Mouse (Mus musculus): Measurements from ENCODE around the gene Atg2a. TPM values are rescaled to one million over a fixed set of nuclear protein-coding genes. Genes with fewer than 3 reads are reported as not detected.

Atg2a gene
- 10 to 100 TPM; 37.4 to 40.1 TPM for total RNA-seq (2021)
- long read RNA-seq, experiment 1, full-length matches to known transcripts = 27 of 77 reads
- long read RNA-seq, experiment 1, partial matches to known transcripts = 18 of 77 reads
- long read RNA-seq, experiment 1, other reads (novel, unspliced or antisense) = 32 of 77 reads
- long read RNA-seq, experiment 2, full-length matches to known transcripts = 33 of 88 reads
- long read RNA-seq, experiment 2, partial matches to known transcripts = 13 of 88 reads
- long read RNA-seq, experiment 2, other reads (novel, unspliced or antisense) = 42 of 88 reads

DNA sequence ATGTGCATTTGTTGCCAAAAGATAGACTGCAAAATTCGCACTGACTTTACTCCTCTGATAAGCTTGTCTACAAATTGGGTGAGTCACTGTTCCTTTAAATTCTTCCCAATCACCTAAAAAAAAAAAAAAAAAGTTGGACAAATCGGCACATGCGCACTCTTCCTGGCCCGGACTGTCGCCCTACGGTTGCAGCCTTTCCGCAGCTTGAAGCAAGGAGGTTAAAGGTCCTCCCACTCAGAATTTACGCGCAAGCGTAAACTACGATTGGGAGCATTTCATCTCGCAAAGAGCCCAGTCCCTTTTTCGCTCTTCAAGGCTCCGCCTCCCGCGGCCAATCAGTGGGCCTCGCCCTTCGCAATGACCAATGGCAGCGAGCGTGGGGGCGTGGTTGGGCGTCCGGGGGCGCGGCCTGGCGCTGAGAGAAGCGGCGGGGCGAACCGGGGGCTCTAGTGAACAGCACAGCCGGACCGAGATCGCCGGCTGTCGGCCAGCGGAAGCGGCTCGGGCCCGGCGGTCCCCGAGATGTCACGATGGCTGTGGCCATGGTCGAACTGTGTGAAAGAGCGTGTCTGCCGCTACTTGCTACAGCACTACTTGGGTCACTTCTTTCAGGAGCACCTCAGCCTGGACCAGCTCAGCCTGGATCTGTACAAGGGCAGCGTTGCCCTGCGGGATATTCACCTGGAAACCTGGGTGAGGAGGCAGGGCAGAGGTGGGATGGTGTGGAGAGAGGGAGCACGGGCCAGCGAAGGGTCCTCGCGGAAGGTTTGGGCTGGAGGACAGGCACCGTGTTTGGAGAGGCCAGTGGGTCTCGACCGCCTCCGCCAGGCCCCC, at the start of gene Atg2a:
Atg2a (plus strand) TSS at position 395 of the 834 bp plus-strand sequence.
- peak within 1 kb of the TSS; percentile 98 for H3K4me3 ChIP-seq
- intact Hi-C loops (cut with DNase I) = loop anchor here (2.0 kb wide), 1 partner anchor 35 kb away; the partner anchor contains the start of gene Ehd1

GRCm38 (mm10) chr19:6204265-6204664, 37.2 kb upstream of the Atg2a start:
- no peak for TF ChIP-seq CTCF (IDR thresholded peaks at IDR 0.05)
- Histone ChIP-seq H3K27ac (no peak overlapping the region), H3K4me3 (no peak overlapping the region)
- intact Hi-C loops (cut with DNase I) = no loop called here
- no peak for DNase-seq (ENCODE audit: extremely low spot score in 1 of 2, low spot score in 2 of 2)

More for the DNA sequence above, at the start of gene Atg2a:
- no peak; the same call in 1 of the 2 replicates for TF ChIP-seq CTCF (IDR thresholded peaks at IDR 0.05)
- peak; percentile 96 to 97 for DNase-seq (ENCODE audit: extremely low spot score in 1 of 2, low spot score in 2 of 2)
- H3K27ac ChIP-seq = peak within 1 kb of the TSS; percentile 89

GRCm38 (mm10) chr19:6206716-6207115, 34.8 kb upstream of the Atg2a start:
- TF ChIP-seq CTCF (IDR thresholded peaks at IDR 0.05) = no peak
- intact Hi-C loops (cut with DNase I) = no loop called here
- Histone ChIP-seq H3K4me3 (no peak overlapping the region), H3K27ac (no peak overlapping the region)
- no peak for DNase-seq (ENCODE audit: extremely low spot score in 1 of 2, low spot score in 2 of 2)

- H3K27ac ChIP-seq = no peak overlapping the region
- no peak for TF ChIP-seq CTCF (IDR thresholded peaks at IDR 0.05)
- H3K4me3 ChIP-seq = no peak overlapping the region
- DNase-seq (ENCODE audit: extremely low spot score in 1 of 2, low spot score in 2 of 2) = no peak
- intact Hi-C loops (cut with DNase I) = loop anchor here (5.0 kb wide), 1 partner anchor 54 kb away; no protein-coding TSS in a partner anchor
Measured at GRCm38 (mm10) chr19:6216046-6216705, 25.3 kb upstream of the Atg2a start.

DNA sequence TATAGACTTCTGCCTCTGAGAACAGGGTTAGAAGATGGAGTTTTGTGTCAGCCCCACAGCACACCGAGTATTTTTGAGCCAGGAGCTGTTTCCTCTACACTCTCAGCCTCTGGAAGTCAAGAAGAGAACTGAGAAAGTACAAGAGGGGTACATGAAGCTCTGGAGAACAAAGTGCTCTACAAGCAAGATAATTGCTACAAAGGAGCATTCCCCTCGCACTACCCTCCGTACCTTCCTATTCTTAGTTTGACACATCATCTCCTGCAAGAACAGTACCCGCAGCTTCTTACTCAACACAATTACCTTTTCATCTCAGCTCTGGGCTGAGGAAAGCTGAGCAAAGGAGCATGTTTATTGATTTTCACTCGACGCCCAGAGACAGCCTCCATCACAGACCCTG, 22.9 kb upstream of the Atg2a start:
- H3K4me3 ChIP-seq = no peak overlapping the region
- no peak overlapping the region for H3K27ac ChIP-seq
- no peak for DNase-seq (ENCODE audit: extremely low spot score in 1 of 2, low spot score in 2 of 2)
- intact Hi-C loops (cut with DNase I) = loop anchor here (5.0 kb wide), 1 partner anchor 56 kb away; no protein-coding TSS in a partner anchor
- TF ChIP-seq CTCF (IDR thresholded peaks at IDR 0.05) = no peak

DNA sequence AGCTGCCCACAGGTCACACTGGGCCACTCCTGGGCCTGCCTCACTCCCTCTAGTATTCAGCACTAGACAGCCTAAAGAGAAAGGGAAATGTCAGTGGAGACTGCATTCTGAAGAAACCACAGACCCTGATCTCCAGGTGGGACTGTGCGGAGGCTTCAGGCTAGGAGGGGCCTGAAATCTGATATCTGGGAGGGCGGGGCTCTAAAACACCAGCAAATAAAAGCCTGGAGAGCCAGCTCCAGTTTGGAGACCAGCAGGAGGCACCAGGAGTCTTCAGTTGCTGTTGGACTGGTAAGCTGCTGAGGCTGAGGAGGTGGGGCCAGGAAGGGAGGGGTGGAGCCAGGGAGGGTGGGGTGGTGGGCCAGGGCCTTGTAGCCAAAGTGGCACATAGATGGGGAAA, 15.3 kb upstream of the Atg2a start, which contains the start of gene Gpha2:
Gpha2 (plus strand) TSS at position 246 of the 400 bp plus-strand sequence.
- no peak for TF ChIP-seq CTCF (IDR thresholded peaks at IDR 0.05)
- no peak within 1 kb of the TSS for H3K27ac ChIP-seq
- intact Hi-C loops (cut with DNase I) = no loop called here
- no peak within 1 kb of the TSS for H3K4me3 ChIP-seq
- DNase-seq (ENCODE audit: extremely low spot score in 1 of 2, low spot score in 2 of 2) = no peak

DNA sequence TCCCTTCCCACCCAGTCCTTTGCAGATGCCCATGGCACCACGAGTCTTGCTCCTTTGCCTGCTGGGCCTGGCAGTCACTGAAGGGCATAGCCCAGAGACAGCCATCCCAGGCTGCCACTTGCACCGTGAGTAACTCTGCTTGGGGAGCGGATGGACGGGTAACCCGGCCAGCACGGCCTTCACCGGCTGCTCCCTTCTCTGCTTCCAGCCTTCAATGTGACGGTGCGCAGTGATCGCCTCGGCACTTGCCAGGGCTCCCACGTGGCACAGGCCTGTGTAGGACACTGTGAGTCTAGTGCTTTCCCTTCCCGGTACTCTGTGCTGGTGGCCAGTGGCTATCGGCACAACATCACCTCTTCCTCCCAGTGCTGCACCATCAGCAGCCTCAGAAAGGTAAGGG, 14.7 kb upstream of the Atg2a start:
- Histone ChIP-seq H3K27ac (no peak overlapping the region), H3K4me3 (no peak overlapping the region)
- DNase-seq (ENCODE audit: extremely low spot score in 1 of 2, low spot score in 2 of 2) = no peak
- no peak for TF ChIP-seq CTCF (IDR thresholded peaks at IDR 0.05)
- intact Hi-C loops (cut with DNase I) = no loop called here

DNA sequence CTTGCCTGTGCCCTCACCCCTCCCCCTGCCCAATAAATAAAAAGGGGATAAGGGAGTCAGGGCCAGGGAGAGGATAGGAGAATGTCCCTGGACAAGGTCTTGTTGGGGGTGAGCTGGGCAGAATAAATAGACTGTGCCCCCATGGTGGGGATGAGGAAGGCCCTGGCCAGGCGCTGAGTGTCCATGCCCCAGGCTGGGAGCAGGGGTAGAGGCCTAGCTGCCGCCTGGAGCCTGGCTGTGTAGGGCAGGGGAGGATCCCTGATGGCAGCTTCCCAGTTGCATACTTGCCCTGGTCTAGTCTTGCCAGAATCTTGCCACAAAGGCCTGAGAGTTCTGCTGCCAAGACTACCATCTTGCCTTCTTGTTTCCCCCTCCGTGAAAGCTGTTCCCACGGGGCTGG, 13.6 kb upstream of the Atg2a start:
- TF ChIP-seq CTCF (IDR thresholded peaks at IDR 0.05) = no peak
- no peak for DNase-seq (ENCODE audit: extremely low spot score in 1 of 2, low spot score in 2 of 2)
- intact Hi-C loops (cut with DNase I) = no loop called here
- Histone ChIP-seq H3K27ac (no peak overlapping the region), H3K4me3 (no peak overlapping the region)

DNA sequence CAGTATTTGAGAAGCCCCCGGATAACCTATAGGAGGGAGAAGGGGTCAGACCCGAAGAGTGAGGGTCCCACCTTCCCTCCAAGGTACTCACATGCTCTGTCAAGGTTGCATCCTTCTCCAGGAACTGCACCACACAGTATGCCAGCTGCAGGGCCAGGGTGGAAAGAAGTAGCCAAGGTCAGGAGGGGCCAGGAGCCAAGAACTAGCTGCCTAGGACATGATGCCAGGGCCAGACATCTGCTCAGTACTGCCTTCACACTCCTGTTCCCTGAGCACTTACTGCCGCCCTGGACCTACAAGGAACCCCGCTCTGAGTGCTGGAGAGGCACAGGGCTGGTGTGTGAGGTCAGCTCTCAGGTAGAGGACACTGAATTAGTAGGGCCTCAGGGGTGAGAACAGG, 11.1 kb upstream of the Atg2a start:
- H3K4me3 ChIP-seq = no peak overlapping the region
- TF ChIP-seq CTCF (IDR thresholded peaks at IDR 0.05) = no peak
- no peak for DNase-seq (ENCODE audit: extremely low spot score in 1 of 2, low spot score in 2 of 2)
- H3K27ac ChIP-seq = no peak overlapping the region
- intact Hi-C loops (cut with DNase I) = no loop called here

DNA sequence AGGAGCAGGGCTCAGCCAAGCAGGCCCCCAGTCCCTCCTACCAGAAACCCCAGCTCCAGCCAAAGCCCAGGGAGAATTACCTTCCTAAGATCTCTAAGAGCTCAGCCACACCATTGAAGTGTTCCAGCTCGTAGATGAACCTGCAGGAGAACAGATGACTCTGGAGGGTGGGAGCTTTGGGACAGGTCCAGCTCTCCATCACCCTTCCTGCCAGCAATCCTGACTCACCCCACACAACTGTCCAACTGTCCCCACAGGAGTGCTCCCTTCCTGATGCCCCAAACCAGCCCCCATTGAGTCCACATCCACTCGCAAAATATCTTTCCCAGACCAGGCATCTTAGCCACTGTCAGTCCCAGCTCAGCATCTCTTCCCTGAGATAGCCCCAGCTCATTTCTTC, 10.4 kb upstream of the Atg2a start:
- no peak for TF ChIP-seq CTCF (IDR thresholded peaks at IDR 0.05)
- H3K4me3 ChIP-seq = no peak overlapping the region
- no peak overlapping the region for H3K27ac ChIP-seq
- DNase-seq (ENCODE audit: extremely low spot score in 1 of 2, low spot score in 2 of 2) = no peak
- intact Hi-C loops (cut with DNase I) = no loop called here

DNA sequence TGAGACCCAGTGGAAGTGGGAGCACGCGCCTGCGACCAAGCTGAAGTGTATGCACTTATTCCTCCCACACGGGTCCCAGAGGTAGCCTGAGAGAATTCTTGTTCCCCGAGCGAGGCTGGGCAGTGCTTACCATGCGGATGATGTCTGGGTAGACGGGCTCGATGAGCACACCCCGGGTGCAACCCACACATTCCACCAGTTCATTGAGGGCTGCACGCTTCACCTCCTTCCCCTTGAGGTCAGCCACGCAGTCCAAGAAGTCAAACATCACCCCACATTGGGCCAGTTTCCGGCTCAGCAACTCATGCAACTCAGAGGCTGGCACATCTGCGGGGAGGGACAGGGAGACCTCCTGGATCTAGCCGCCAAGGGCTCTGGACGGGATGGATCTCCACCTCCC, 7.8 kb upstream of the Atg2a start:
- no peak for DNase-seq (ENCODE audit: extremely low spot score in 1 of 2, low spot score in 2 of 2)
- H3K27ac ChIP-seq = no peak overlapping the region
- no peak for TF ChIP-seq CTCF (IDR thresholded peaks at IDR 0.05)
- no peak overlapping the region; the same call in 1 of the 2 replicates for H3K4me3 ChIP-seq
- intact Hi-C loops (cut with DNase I) = no loop called here
